ENCODE assay signal across 29 mouse cellular contexts in genomic region chr16:85864691-85865389, GRCm38 (mm10).
"Had no signal": no experiment of that assay in that cellular context is flagged by ENCODE, and none has a peak within 500 bp of the region (broad histone marks: within the 10 kb centered on the region; RNA-seq: fewer than 3 reads in every experiment).

No protein-coding gene starts in this region.

- H3K9me3 ChIP-seq: heart, embryonic 13.5 days; heart, embryonic 15.5 days; hindbrain, embryonic 10.5 days; hindbrain, embryonic 12.5 days; intestine, embryonic 15.5 days; limb, embryonic 13.5 days; limb, embryonic 15.5 days; liver, embryonic 12.5 days had no signal

- H3K36me3 ChIP-seq: hindbrain, embryonic 10.5 days; hindbrain, embryonic 12.5 days; intestine, embryonic 15.5 days; liver, embryonic 12.5 days had no signal

- H3K4me2 ChIP-seq: heart, embryonic 11.5 days; heart, embryonic 13.5 days; heart, embryonic 15.5 days; hindbrain, embryonic 12.5 days; hindbrain, embryonic 14.5 days; intestine, embryonic 15.5 days; limb, embryonic 13.5 days; limb, embryonic 15.5 days; liver, embryonic 12.5 days had no signal

- DNase-seq: gastrocnemius, adult 2 months; gastrocnemius, postnatal 10 days; gastrocnemius, postnatal 25 days; heart, adult 11 months; heart, adult 2 months; heart, postnatal 14 days; heart, postnatal 36 days; kidney, adult 18-20 months; kidney, adult 8-10 months; kidney, postnatal 10 days; kidney, postnatal 25 days; kidney, postnatal 4 days; layer of hippocampus, adult 9-11 months; layer of hippocampus, postnatal 36 days; left cerebral cortex, postnatal 4 days had no signal

- H3K9ac ChIP-seq: heart, embryonic 13.5 days; heart, embryonic 15.5 days; hindbrain, embryonic 12.5 days; hindbrain, embryonic 14.5 days; intestine, embryonic 15.5 days; limb, embryonic 13.5 days; limb, embryonic 15.5 days; liver, embryonic 12.5 days; liver, embryonic 14.5 days had no signal

- H3K4me1 ChIP-seq: heart, embryonic 13.5 days; heart, embryonic 15.5 days; hindbrain, embryonic 10.5 days; hindbrain, embryonic 12.5 days; intestine, embryonic 15.5 days; limb, embryonic 15.5 days; liver, embryonic 12.5 days had no signal

- ATAC-seq: hindbrain, embryonic 16.5 days; inflammation-experienced regulatory T-cells, adult 6 months; intestine, embryonic 15.5 days; intestine, postnatal 0 days; liver, embryonic 12.5 days had no signal

- H3K4me3 ChIP-seq: gastrocnemius, adult 2 months; heart, adult 2 months; heart, embryonic 13.5 days; heart, embryonic 15.5 days; hindbrain, embryonic 10.5 days; hindbrain, embryonic 12.5 days; intestine, embryonic 15.5 days; limb, embryonic 13.5 days; limb, embryonic 15.5 days; liver, embryonic 12.5 days had no signal

- H3K27ac ChIP-seq: gastrocnemius, adult 2 months; heart, adult 2 months; heart, embryonic 13.5 days; heart, embryonic 15.5 days; hindbrain, embryonic 10.5 days; hindbrain, embryonic 12.5 days; hindbrain, embryonic 14.5 days; intestine, embryonic 15.5 days; limb, embryonic 13.5 days; limb, embryonic 15.5 days; liver, embryonic 12.5 days; liver, embryonic 14.5 days had no signal

- H3K27me3 ChIP-seq: heart, embryonic 13.5 days; heart, embryonic 15.5 days; hindbrain, embryonic 12.5 days; intestine, embryonic 15.5 days; limb, embryonic 13.5 days; limb, embryonic 15.5 days; liver, embryonic 12.5 days had no signal
